Mouse (Mus musculus): ENCODE data around the gene Cfi. TPM values are rescaled to one million over a fixed set of nuclear protein-coding genes. Genes with fewer than 3 reads are reported as not detected.

The Cfi gene
- total and polyA plus RNA-seq, 2 experiments from 2014 or later, result 0.42 to 1.2 TPM

DNA sequence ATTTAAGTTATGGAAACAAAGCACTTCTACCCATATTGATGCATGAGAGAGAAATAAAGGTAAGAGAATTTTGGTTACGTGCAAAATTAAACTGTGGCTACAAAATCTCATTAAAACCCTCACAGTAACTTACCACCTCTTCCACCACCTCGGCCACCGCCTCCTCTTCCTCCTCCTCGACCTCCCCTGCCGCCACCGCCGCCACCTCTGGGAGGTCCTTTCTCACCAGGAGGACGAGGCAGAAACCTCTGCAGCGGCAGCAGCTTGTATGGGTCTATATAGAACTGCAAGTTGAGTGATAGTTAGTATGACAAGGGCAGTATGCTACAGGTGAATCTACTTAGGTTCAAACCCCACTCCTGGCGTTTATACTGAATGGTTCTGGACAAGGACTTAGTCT is 9.0 kb upstream of the Cfi start:
- no peak for ATAC-seq (ENCODE audit: low FRiP score)
- DNase-seq (ENCODE audit: low spot score), result no peak
- 92% methylated on average over 10 of the region's 10 CpGs for WGBS

DNA sequence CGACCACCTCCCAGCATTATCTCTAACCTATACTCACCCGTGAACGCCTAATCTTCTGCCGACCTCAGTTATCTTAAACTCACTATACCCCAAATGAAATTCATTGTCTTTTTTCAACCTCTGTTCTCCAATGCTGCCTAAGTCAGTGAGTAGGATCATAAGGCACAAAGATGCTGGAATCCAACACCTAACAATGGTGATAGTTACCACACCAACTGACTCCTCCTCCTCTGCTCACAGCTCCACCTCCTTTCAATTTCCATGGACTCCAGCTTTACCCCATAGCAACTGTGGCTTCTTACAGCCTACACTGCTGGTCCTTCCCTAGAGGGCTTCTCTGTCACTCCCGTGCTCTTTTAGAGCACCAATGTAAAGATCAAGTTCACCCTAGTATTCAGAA is 8.0 kb upstream of the Cfi start:
- Histone ChIP-seq H3K27me3 (ENCODE audit: insufficient read depth, low read length) (no peaks in the 10 kb centered on the region), H3K4me2 (ENCODE audit: low read depth, low read length, poor library complexity, severe bottlenecking) (no peak overlapping the region), H3K9me3 (ENCODE audit: low read length) (no peaks in the 10 kb centered on the region), H3K36me3 (ENCODE audit: insufficient read depth, low read length) (peaks cover 20% of the 10 kb centered on the region), H3K9ac (replicated peaks; ENCODE audit: low read length, poor library complexity, severe bottlenecking) (no peak overlapping the region), H3K27ac (ENCODE audit: low read depth, low read length) (no peak overlapping the region), H3K4me1 (ENCODE audit: insufficient read depth, low read length) (peaks cover 8% of the 10 kb centered on the region; the same call in 1 of the 2 replicates), H3K4me3 (ENCODE audit: low read depth, low read length) (no peak overlapping the region)
- ATAC-seq (ENCODE audit: low FRiP score) (no peak), DNase-seq (ENCODE audit: low spot score) (no peak)
- 95% methylated on average over 5 of the region's 5 CpGs for WGBS
- no peak for TF ChIP-seq CTCF (IDR thresholded peaks at IDR 0.05)

More for the DNA sequence above, 9.0 kb upstream of the Cfi start:
- Histone ChIP-seq H3K36me3 (ENCODE audit: insufficient read depth, low read length) (peaks cover 20% of the 10 kb centered on the region), H3K27ac (ENCODE audit: low read depth, low read length) (no peak overlapping the region), H3K9ac (replicated peaks; ENCODE audit: low read length, poor library complexity, severe bottlenecking) (no peak overlapping the region), H3K4me3 (ENCODE audit: low read depth, low read length) (no peak overlapping the region), H3K9me3 (ENCODE audit: low read length) (no peaks in the 10 kb centered on the region), H3K4me1 (ENCODE audit: insufficient read depth, low read length) (peaks cover 8% of the 10 kb centered on the region; the same call in 1 of the 2 replicates), H3K27me3 (ENCODE audit: insufficient read depth, low read length) (no peaks in the 10 kb centered on the region), H3K4me2 (ENCODE audit: low read depth, low read length, poor library complexity, severe bottlenecking) (no peak overlapping the region)
- no peak for TF ChIP-seq CTCF (IDR thresholded peaks at IDR 0.05)

DNA sequence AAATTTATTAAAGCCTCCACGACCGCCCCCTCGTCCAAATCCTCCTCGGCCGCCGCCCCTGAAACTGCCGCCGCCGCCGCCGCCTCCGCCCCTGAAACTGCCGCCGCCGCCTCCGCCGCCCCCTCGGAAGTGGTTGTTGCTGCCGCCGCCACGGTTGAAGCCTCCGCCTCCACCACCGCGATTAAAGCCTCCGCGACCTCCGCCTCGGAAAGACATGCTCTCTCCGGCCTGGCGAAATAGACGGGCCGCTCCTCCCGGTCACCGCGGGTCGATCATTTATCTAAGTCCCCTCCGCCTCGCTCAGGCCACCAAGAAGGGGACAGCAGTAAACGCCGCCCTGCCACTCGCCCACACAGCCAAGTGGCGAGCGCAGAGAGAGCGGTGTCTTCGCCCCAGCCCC is 5.1 kb upstream of the Cfi start:
- TF ChIP-seq CTCF (IDR thresholded peaks at IDR 0.05), result no peak
- Histone ChIP-seq H3K4me2 (ENCODE audit: low read depth, low read length, poor library complexity, severe bottlenecking) (peak overlapping the region; percentile 62), H3K4me3 (ENCODE audit: low read depth, low read length) (peak overlapping the region; percentile 89), H3K36me3 (ENCODE audit: insufficient read depth, low read length) (peaks cover under 1% of the 10 kb centered on the region; the same call in 1 of the 2 replicates), H3K4me1 (ENCODE audit: insufficient read depth, low read length) (peaks cover 8% of the 10 kb centered on the region; the same call in 1 of the 2 replicates), H3K9ac (replicated peaks; ENCODE audit: low read length, poor library complexity, severe bottlenecking) (peak overlapping the region; percentile 75), H3K27ac (ENCODE audit: low read depth, low read length) (peak overlapping the region; percentile 91), H3K9me3 (ENCODE audit: low read length) (no peaks in the 10 kb centered on the region), H3K27me3 (ENCODE audit: insufficient read depth, low read length) (no peaks in the 10 kb centered on the region; the same call in 1 of the 2 replicates)
- WGBS, result 1% methylated on average over 29 of the region's 45 CpGs
- ATAC-seq (ENCODE audit: low FRiP score), result no peak
- DNase-seq (ENCODE audit: low spot score), result no peak

DNA sequence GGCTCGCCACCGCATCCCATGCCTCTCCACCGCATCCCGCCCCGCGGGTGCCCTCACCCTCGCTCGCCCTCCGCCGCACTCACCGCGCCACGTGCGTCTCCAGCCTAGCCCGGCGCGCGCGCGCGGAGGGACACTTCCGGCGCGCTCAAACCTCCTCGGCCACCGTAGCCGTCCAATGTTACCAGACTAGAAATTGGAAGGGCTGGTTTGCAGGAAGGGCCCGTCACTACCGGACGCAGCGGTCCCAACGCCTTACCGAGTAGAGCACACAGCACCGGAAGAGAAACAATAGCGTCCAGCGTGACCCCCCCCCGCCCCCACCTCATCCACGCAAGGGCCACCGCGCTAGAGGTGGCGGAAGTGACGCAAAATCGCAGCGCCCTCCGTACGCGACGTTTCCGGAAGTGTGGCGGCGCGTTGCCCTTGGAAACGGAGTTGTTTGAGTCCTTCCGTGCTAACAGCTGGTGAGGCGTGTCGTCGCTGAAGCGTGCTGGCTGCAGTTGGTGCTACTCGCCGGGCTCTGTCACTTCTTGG is 4.6 kb upstream of the Cfi start, which contains the start of gene Gar1:
Gene Gar1 (minus strand): TSS at position 362 of the 534 bp plus-strand sequence.
- Histone ChIP-seq H3K27me3 (ENCODE audit: insufficient read depth, low read length) (no peaks in the 10 kb centered on the region; the same call in 1 of the 2 replicates), H3K4me2 (ENCODE audit: low read depth, low read length, poor library complexity, severe bottlenecking) (peak within 1 kb of the TSS; percentile 62), H3K36me3 (ENCODE audit: insufficient read depth, low read length) (no peaks in the 10 kb centered on the region), H3K27ac (ENCODE audit: low read depth, low read length) (peak within 1 kb of the TSS; percentile 91), H3K4me3 (ENCODE audit: low read depth, low read length) (peak within 1 kb of the TSS; percentile 89), H3K9me3 (ENCODE audit: low read length) (no peaks in the 10 kb centered on the region), H3K9ac (replicated peaks; ENCODE audit: low read length, poor library complexity, severe bottlenecking) (peak within 1 kb of the TSS; percentile 75), H3K4me1 (ENCODE audit: insufficient read depth, low read length) (peaks cover 8% of the 10 kb centered on the region; the same call in 1 of the 2 replicates)
- peak; percentile 97 for ATAC-seq (ENCODE audit: low FRiP score)
- DNase-seq (ENCODE audit: low spot score), result peak; percentile 98
- TF ChIP-seq CTCF (IDR thresholded peaks at IDR 0.05), result no peak
- WGBS, result under 1% methylated on average over 58 of the region's 60 CpGs

DNA sequence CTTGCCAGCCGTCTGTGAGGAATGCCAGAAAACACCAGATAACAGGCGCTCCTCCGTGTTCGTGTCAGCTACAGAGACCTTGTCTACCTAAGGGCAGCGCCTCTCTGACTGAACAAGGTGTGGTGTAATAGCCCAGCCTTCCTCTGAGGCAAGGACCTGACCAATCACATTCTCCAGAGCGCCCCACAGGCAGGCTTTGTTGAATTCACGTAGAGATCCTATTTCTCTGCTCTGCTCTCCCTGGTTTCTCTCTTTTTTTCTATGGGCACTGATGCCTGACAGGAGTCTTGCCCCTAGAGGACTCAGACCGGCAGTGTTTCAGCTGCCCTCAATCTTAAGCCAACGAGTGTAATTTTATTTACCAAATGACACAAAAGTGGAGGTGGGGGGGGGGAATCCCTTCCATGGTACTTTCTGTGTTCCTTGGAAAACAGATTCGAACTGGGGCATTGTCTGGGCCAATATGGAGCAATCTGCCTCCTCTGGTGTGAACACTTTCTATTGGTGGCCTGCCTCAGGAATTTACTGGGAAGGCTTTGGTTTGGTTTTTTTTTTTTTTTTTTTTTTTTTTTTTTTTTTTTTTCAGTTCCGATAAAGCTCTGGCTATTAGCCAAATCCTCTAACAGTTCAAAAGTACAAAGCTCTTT is 490 bp downstream of the Cfi start:
- no peak for TF ChIP-seq CTCF (IDR thresholded peaks at IDR 0.05)
- peak overlapping the region; percentile 22; the same call in 1 of the 2 replicates for H3K4me2 ChIP-seq (ENCODE audit: low read depth, low read length, poor library complexity, severe bottlenecking)
- no peak for ATAC-seq (ENCODE audit: low FRiP score)
- peak; percentile 6 for DNase-seq (ENCODE audit: low spot score)
- no peaks in the 10 kb centered on the region for H3K4me1 ChIP-seq (ENCODE audit: insufficient read depth, low read length)
- WGBS, result 9% methylated on average over 11 of the region's 11 CpGs
- H3K36me3 ChIP-seq (ENCODE audit: insufficient read depth, low read length), result no peaks in the 10 kb centered on the region
- H3K27me3 ChIP-seq (ENCODE audit: insufficient read depth, low read length), result no peaks in the 10 kb centered on the region; the same call in 1 of the 2 replicates
- H3K9ac ChIP-seq (replicated peaks; ENCODE audit: low read length, poor library complexity, severe bottlenecking), result no peak overlapping the region
- no peak overlapping the region for H3K27ac ChIP-seq (ENCODE audit: low read depth, low read length)
- no peak overlapping the region for H3K4me3 ChIP-seq (ENCODE audit: low read depth, low read length)
- no peaks in the 10 kb centered on the region for H3K9me3 ChIP-seq (ENCODE audit: low read length)

DNA sequence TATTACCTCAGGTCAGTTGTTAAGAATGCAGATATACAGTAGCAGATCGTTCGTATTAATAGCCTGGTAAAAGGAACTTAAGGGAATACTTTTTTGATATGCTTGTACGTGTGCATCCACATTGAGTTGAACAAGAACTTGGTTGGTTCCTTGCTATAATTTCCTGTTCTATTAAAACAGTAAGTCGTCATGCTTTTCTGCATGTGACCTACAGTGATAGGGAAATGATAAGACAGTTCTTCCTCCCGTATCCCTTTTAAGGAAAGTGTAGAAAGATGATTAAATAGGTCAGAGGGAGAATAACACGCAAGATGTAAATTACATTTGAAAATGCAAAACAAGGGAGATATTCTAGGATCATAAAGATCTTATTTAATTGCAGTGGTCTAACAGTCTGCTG is 1.3 kb downstream of the Cfi start:
- H3K4me1 ChIP-seq (ENCODE audit: insufficient read depth, low read length), result no peaks in the 10 kb centered on the region
- H3K27ac ChIP-seq (ENCODE audit: low read depth, low read length), result no peak overlapping the region
- H3K27me3 ChIP-seq (ENCODE audit: insufficient read depth, low read length), result no peaks in the 10 kb centered on the region; the same call in 1 of the 2 replicates
- ATAC-seq (ENCODE audit: low FRiP score) (no peak), DNase-seq (ENCODE audit: low spot score) (no peak)
- H3K36me3 ChIP-seq (ENCODE audit: insufficient read depth, low read length), result no peaks in the 10 kb centered on the region
- no peak for TF ChIP-seq CTCF (IDR thresholded peaks at IDR 0.05)
- H3K9me3 ChIP-seq (ENCODE audit: low read length), result no peaks in the 10 kb centered on the region
- no peak overlapping the region for H3K4me3 ChIP-seq (ENCODE audit: low read depth, low read length)
- no peak overlapping the region for H3K4me2 ChIP-seq (ENCODE audit: low read depth, low read length, poor library complexity, severe bottlenecking)
- 92% methylated on average over 6 of the region's 6 CpGs for WGBS
- H3K9ac ChIP-seq (replicated peaks; ENCODE audit: low read length, poor library complexity, severe bottlenecking), result no peak overlapping the region

All from midbrain, postnatal 0 days (tissue).